Mouse (Mus musculus) intestine, postnatal 0 days (tissue): ENCODE data around the gene E2f2. TPM values are rescaled to one million over a fixed set of nuclear protein-coding genes. Genes with fewer than 3 reads are reported as not detected.

Experiments used
- ATAC-seq: fragments of 200-750 bp; cut with Nextera tagmentation; 2 replicates; pipeline ENCODE4 v1.8.0; 2017; ENCODE audit warnings: mild to moderate bottlenecking, moderate TSS enrichment, moderate library complexity
- H3K27ac ChIP-seq: fragments of 300-500 bp; sonication (generic); 2 replicates; pipeline ENCODE4 v1.5.1; 2014; ENCODE audit warnings: mild to moderate bottlenecking, low read depth, low read length, moderate library complexity
- H3K27me3 ChIP-seq: fragments of 300-500 bp; sonication (generic); replicated peaks from 2 replicates; pipeline ENCODE4 v1.6.1; 2014; ENCODE audit warnings: low read length, mixed read lengths; ENCODE audit not compliant: control insufficient read depth, insufficient read depth
- H3K36me3 ChIP-seq: fragments of 300-500 bp; sonication (generic); 2 replicates; pipeline ENCODE4 v1.6.1; 2014; ENCODE audit warnings: mild to moderate bottlenecking, moderate library complexity; ENCODE audit not compliant: control insufficient read depth, insufficient read depth
- H3K4me1 ChIP-seq: fragments of 300-500 bp; sonication (generic); replicated peaks from 2 replicates; pipeline ENCODE4 v1.6.1; 2014; ENCODE audit warnings: antibody characterized with exemption, low read length, mixed read lengths; ENCODE audit not compliant: control insufficient read depth, insufficient read depth
- H3K4me2 ChIP-seq: fragments of 300-500 bp; sonication (generic); replicated peaks from 2 replicates; pipeline ENCODE4 v1.6.1; 2014; ENCODE audit warnings: low read depth, mild to moderate bottlenecking, moderate library complexity
- H3K4me3 ChIP-seq: fragments of 300-500 bp; sonication (generic); 2 replicates; pipeline ENCODE4 v1.5.1; 2014; ENCODE audit warnings: low read depth, low read length
- H3K9ac ChIP-seq: fragments of 300-500 bp; sonication (generic); 2 replicates; pipeline ENCODE4 v1.6.1; 2014; ENCODE audit warnings: mild to moderate bottlenecking, low read depth, low read length
- H3K9me3 ChIP-seq: fragments of 300-500 bp; sonication (generic); 2 replicates; pipeline ENCODE4 v1.6.1; 2016; ENCODE audit warnings: mixed run types; ENCODE audit not compliant: control insufficient read depth
- CTCF ChIP-seq: sonication (generic); IDR thresholded peaks from 2 replicates; pipeline ENCODE4 v1.5.1; 2016; ENCODE audit warnings: low read depth, mild to moderate bottlenecking, control low read depth, antibody characterized with exemption, moderate library complexity
- WGBS: fragments of 180-500 bp; shearing (Covaris S2); extraction: QIAGEN DNeasy Blood & Tissue Kit; methylation state at CpG from one replicate; pipeline ENCODE4 v1.1.7; 2014; 5-methylcytosine and 5-hydroxymethylcytosine counted together
- polyA plus RNA-seq: library from polyadenylated mRNA; unstranded; fragments of >200 nt; fragmentation: Nextera tagmentation; extraction: Ambion mirVana; gene quantifications from 2 replicates; pipeline ENCODE4 v1.2.1, GENCODE M21; 2015

Gene E2f2
- polyA plus RNA-seq, 1 experiment from 2014 or later, result 4.2 TPM

GRCm38 (mm10) chr4:136188973-136189737 is 17.0 kb downstream of the E2f2 start:
- H3K9ac ChIP-seq, result no peak overlapping the region
- H3K36me3 ChIP-seq, result peaks cover 9% of the 10 kb centered on the region; the same call in 1 of the 2 replicates
- H3K4me3 ChIP-seq, result no peak overlapping the region
- 71% methylated on average over 6 of the region's 6 CpGs for WGBS
- H3K27me3 ChIP-seq, result no peaks in the 10 kb centered on the region
- peak; percentile 62 for TF ChIP-seq CTCF
- no peaks in the 10 kb centered on the region for H3K9me3 ChIP-seq
- H3K4me1 ChIP-seq, result peaks cover 6% of the 10 kb centered on the region; the same call in 1 of the 2 replicates
- no peak overlapping the region for H3K4me2 ChIP-seq
- ATAC-seq, result peak; percentile 71
- H3K27ac ChIP-seq, result 0 out of 2 replicates have a peak overlapping the region, but pooled peaks have one; percentile 31

GRCm38 (mm10) chr4:136189912-136190311 is 17.7 kb downstream of the E2f2 start:
- H3K27me3 ChIP-seq, result no peaks in the 10 kb centered on the region
- TF ChIP-seq CTCF, result no peak
- no peak for ATAC-seq

GRCm38 (mm10) chr4:136193571-136193970 is 21.4 kb downstream of the E2f2 start:
- Histone ChIP-seq H3K36me3 (peaks cover 9% of the 10 kb centered on the region; the same call in 1 of the 2 replicates), H3K4me3 (no peak overlapping the region), H3K27me3 (no peaks in the 10 kb centered on the region), H3K9me3 (no peaks in the 10 kb centered on the region), H3K9ac (no peak overlapping the region), H3K27ac (no peak overlapping the region), H3K4me2 (no peak overlapping the region), H3K4me1 (no peaks in the 10 kb centered on the region)
- no peak for TF ChIP-seq CTCF
- WGBS, result 53% methylated on average over 3 of the region's 3 CpGs
- ATAC-seq, result no peak

More at GRCm38 (mm10) chr4:136189912-136190311, 17.7 kb downstream of the E2f2 start:
- peaks cover 6% of the 10 kb centered on the region; the same call in 1 of the 2 replicates for H3K4me1 ChIP-seq
- no peaks in the 10 kb centered on the region for H3K9me3 ChIP-seq
- no peak overlapping the region; the same call in 1 of the 2 replicates for H3K27ac ChIP-seq
- 47% methylated on average over 8 of the region's 8 CpGs for WGBS
- no peak overlapping the region for H3K4me2 ChIP-seq
- no peak overlapping the region for H3K4me3 ChIP-seq
- H3K9ac ChIP-seq, result no peak overlapping the region
- H3K36me3 ChIP-seq, result peaks cover 9% of the 10 kb centered on the region; the same call in 1 of the 2 replicates

- H3K36me3 ChIP-seq, result peaks cover 9% of the 10 kb centered on the region; the same call in 1 of the 2 replicates
- no peaks in the 10 kb centered on the region for H3K9me3 ChIP-seq
- no peaks in the 10 kb centered on the region for H3K4me1 ChIP-seq
- ATAC-seq, result no peak
- H3K27me3 ChIP-seq, result no peaks in the 10 kb centered on the region
- no peak overlapping the region for H3K27ac ChIP-seq
- no peak overlapping the region for H3K4me2 ChIP-seq
- TF ChIP-seq CTCF, result no peak
- 59% methylated on average over 7 of the region's 7 CpGs for WGBS
- no peak overlapping the region for H3K4me3 ChIP-seq
- H3K9ac ChIP-seq, result no peak overlapping the region
Observed at GRCm38 (mm10) chr4:136195029-136195428, 22.8 kb downstream of the E2f2 start.

- Histone ChIP-seq H3K9me3 (no peaks in the 10 kb centered on the region), H3K27me3 (no peaks in the 10 kb centered on the region), H3K4me3 (no peak overlapping the region), H3K27ac (no peak overlapping the region), H3K4me2 (no peak overlapping the region), H3K4me1 (no peaks in the 10 kb centered on the region), H3K36me3 (peaks cover 9% of the 10 kb centered on the region; the same call in 1 of the 2 replicates), H3K9ac (no peak overlapping the region)
- ATAC-seq, result no peak
- WGBS, result 64% methylated on average over 9 of the region's 9 CpGs
- TF ChIP-seq CTCF, result no peak
Observed at GRCm38 (mm10) chr4:136195629-136196028, 23.4 kb downstream of the E2f2 start.

- WGBS, result 61% methylated on average over 10 of the region's 10 CpGs
- H3K4me3 ChIP-seq, result no peak overlapping the region
- H3K4me1 ChIP-seq, result no peaks in the 10 kb centered on the region
- TF ChIP-seq CTCF, result no peak
- no peak for ATAC-seq
- no peaks in the 10 kb centered on the region for H3K27me3 ChIP-seq
- H3K4me2 ChIP-seq, result no peak overlapping the region
- H3K36me3 ChIP-seq, result peaks cover 9% of the 10 kb centered on the region; the same call in 1 of the 2 replicates
- H3K9ac ChIP-seq, result no peak overlapping the region
- H3K27ac ChIP-seq, result no peak overlapping the region
- no peaks in the 10 kb centered on the region for H3K9me3 ChIP-seq
Observed at GRCm38 (mm10) chr4:136196201-136196600, 24.0 kb downstream of the E2f2 start.
